Mouse (Mus musculus) E14TG2a.4 (cell line): Measurements from ENCODE around the gene Fbxo3.

Source experiments
- CTCF ChIP-seq: conservative IDR thresholded peaks from 2 replicates; pipeline ENCODE4 v1.5.1; 2014; ENCODE audit warnings: low read length
- NANOG ChIP-seq: IDR thresholded peaks from 2 replicates; pipeline ENCODE4 v1.6.1; 2014; ENCODE audit warnings: borderline replicate concordance, low read length, mixed read lengths
- POU5F1 ChIP-seq: IDR thresholded peaks from 2 replicates; pipeline ENCODE4 v1.6.1; 2014; ENCODE audit warnings: low read length, borderline replicate concordance

- TF ChIP-seq CTCF (peak; percentile 71), POU5F1 (no peak), NANOG (no peak)
Observed at GRCm38 (mm10) chr2:104002711-104003413, 24.7 kb upstream of the Fbxo3 start.
